Mouse (Mus musculus): ENCODE data around the gene Cntnap5a.

- TF ChIP-seq GATA1 (IDR thresholded peaks at IDR 0.05; ENCODE audit: borderline replicate concordance, low read length) (no peak), FLI1 (IDR thresholded peaks at IDR 0.05; ENCODE audit: low read length) (no peak)
Measured at GRCm38 (mm10) chr1:116132471-116132870, 447.9 kb downstream of the Cntnap5a start.

Measured in megakaryocyte, embryonic 14.5 days (primary cell).